Mouse (Mus musculus) gastrocnemius, adult 18-20 months (tissue): ENCODE data around the gene Adam19. TPM values are rescaled to one million over a fixed set of nuclear protein-coding genes. Genes with fewer than 3 reads are reported as not detected.

Experiments
- DNase-seq: peaks from one replicate; pipeline ENCODE4 v3.0.0; 2021; ENCODE audit warnings: low spot score
- total RNA-seq, 2 experiments: library from RNA; stranded (reverse); gene quantifications; 2 replicates each; pipeline ENCODE4 v1.2.3; 2021

Gene Adam19
- total RNA-seq, 2 experiments from 2014 or later = 1.9 to 4.1 TPM

- DNase-seq = no peak
Observed at GRCm38 (mm10) chr11:46054311-46054710, 1.5 kb upstream of the Adam19 start.

GRCm38 (mm10) chr11:46054911-46055895 is 589 bp upstream of the Adam19 start:
- peak; percentile 22 for DNase-seq

GRCm38 (mm10) chr11:46056770-46057411 is 1.1 kb downstream of the Adam19 start:
- peak; percentile 39 for DNase-seq

GRCm38 (mm10) chr11:46058011-46058410 is 2.2 kb downstream of the Adam19 start:
- peak; percentile 14 for DNase-seq

- DNase-seq = no peak
Observed at GRCm38 (mm10) chr11:46058916-46059315, 3.1 kb downstream of the Adam19 start.

GRCm38 (mm10) chr11:46059887-46060650 is 4.3 kb downstream of the Adam19 start:
- no peak for DNase-seq

- DNase-seq = no peak
Observed at GRCm38 (mm10) chr11:46060651-46061020, 4.8 kb downstream of the Adam19 start.

GRCm38 (mm10) chr11:46061776-46062445 is 6.1 kb downstream of the Adam19 start:
- DNase-seq = no peak

- DNase-seq = no peak
Observed at GRCm38 (mm10) chr11:46062569-46062968, 6.8 kb downstream of the Adam19 start.

GRCm38 (mm10) chr11:46062993-46063731 is 7.4 kb downstream of the Adam19 start:
- peak; percentile 53 for DNase-seq

GRCm38 (mm10) chr11:46064767-46065166 is 9.0 kb downstream of the Adam19 start:
- DNase-seq = no peak

GRCm38 (mm10) chr11:46065201-46066011 is 9.6 kb downstream of the Adam19 start:
- peak; percentile 30 for DNase-seq

GRCm38 (mm10) chr11:46067371-46068060 is 11.7 kb downstream of the Adam19 start:
- no peak for DNase-seq

GRCm38 (mm10) chr11:46068756-46069407 is 13.1 kb downstream of the Adam19 start:
- DNase-seq = peak; percentile 69

- peak; percentile 26 for DNase-seq
Observed at GRCm38 (mm10) chr11:46069408-46070003, 13.7 kb downstream of the Adam19 start.

- no peak for DNase-seq
Observed at GRCm38 (mm10) chr11:46070161-46070560, 14.4 kb downstream of the Adam19 start.

GRCm38 (mm10) chr11:46070789-46071188 is 15.0 kb downstream of the Adam19 start:
- DNase-seq = no peak

- no peak for DNase-seq
Observed at GRCm38 (mm10) chr11:46072466-46073060, 16.8 kb downstream of the Adam19 start.
